Mouse (Mus musculus): Measurements from ENCODE around the gene Setd3. TPM values are rescaled to one million over a fixed set of nuclear protein-coding genes. Genes with fewer than 3 reads are reported as not detected.

Gene Setd3
- polyA plus RNA-seq, 1 experiment from 2014 or later = 103 TPM

DNA sequence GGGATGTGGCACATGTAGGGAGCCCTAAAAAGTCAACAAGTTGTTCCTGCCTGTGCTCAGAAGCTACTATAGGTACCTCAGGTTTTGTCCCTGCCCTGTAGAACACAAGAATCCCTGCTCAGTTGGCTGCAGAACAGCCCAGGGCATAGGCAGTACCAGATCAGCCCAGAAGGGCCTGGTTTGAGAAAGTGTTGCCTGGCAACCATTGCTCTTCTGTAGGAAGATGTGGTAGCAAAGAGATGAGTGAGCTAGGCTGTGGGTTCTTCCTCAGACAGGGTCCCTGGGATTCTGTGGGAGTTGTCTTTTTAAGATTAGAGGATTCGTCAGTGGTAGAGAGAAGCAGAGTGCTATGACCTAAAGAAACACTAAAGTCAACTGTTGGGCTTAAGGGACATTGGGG is 21.0 kb upstream of the Setd3 start:
- H3K4me1 ChIP-seq = no peaks in the 10 kb centered on the region; the same call in 1 of the 2 replicates
- H3K4me3 ChIP-seq = no peak overlapping the region
- no peak overlapping the region for H3K9ac ChIP-seq
- no peak for ATAC-seq (ENCODE audit: insufficient number of reproducible peaks, insufficient read depth, low FRiP score, low TSS enrichment)
- H3K4me2 ChIP-seq (replicated peaks) = no peak overlapping the region
- WGBS = 84% methylated on average over 1 of the region's 1 CpGs
- H3K27ac ChIP-seq = no peak overlapping the region
- no peaks in the 10 kb centered on the region for H3K27me3 ChIP-seq
- H3K36me3 ChIP-seq = peaks cover 91% of the 10 kb centered on the region
- H3K9me3 ChIP-seq = no peaks in the 10 kb centered on the region

DNA sequence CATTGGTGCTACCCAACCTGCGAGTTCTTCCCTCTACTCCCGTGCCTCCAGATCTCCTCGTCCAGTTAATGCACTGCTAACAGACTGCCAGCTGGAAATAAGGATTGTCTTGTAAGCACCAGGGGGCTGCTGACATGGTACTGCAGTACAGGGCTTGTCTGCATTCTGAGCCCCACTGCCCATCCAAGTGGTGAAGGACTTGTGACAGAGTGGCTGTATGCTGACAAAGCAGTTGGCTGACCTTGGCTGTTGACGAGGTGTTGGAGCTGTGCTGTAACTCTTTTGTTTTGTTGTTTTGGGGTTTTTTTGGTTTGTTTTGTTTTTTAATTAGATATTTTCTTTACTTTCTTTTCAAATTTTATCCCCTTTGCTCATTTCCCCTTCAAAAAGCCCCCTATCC is 19.3 kb upstream of the Setd3 start:
- H3K4me2 ChIP-seq (replicated peaks) = no peak overlapping the region
- 85% methylated on average over 4 of the region's 4 CpGs for WGBS
- no peak for ATAC-seq (ENCODE audit: insufficient number of reproducible peaks, insufficient read depth, low FRiP score, low TSS enrichment)
- H3K27me3 ChIP-seq = no peaks in the 10 kb centered on the region
- H3K4me3 ChIP-seq = no peak overlapping the region
- no peak overlapping the region for H3K27ac ChIP-seq
- H3K9ac ChIP-seq = no peak overlapping the region
- H3K9me3 ChIP-seq = no peaks in the 10 kb centered on the region
- H3K4me1 ChIP-seq = no peaks in the 10 kb centered on the region
- H3K36me3 ChIP-seq = peaks cover 95% of the 10 kb centered on the region

DNA sequence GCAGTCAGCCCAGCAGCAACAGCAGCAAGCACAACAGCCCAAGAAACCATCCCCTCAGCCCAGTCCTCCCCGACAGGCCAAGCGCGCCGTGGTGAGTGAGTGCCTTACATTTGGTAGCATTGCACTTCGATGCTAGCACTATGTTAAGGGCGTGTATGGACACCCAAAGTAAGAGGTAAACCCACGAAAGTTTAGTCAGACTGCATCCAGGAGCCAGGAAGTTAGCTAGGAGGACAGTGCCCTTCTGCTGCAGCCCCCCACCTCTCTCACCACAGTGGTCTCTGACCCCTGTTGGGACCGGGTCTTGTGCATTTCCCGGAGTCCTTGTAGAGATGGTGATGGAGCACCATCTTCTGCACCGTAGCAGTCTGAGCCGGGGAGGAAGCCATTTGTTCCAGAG is 16.6 kb upstream of the Setd3 start:
- no peak overlapping the region for H3K9ac ChIP-seq
- H3K27ac ChIP-seq = no peak overlapping the region
- peaks cover 90% of the 10 kb centered on the region for H3K36me3 ChIP-seq
- no peaks in the 10 kb centered on the region for H3K27me3 ChIP-seq
- H3K4me1 ChIP-seq = no peaks in the 10 kb centered on the region
- H3K4me3 ChIP-seq = no peak overlapping the region
- H3K4me2 ChIP-seq (replicated peaks) = no peak overlapping the region
- WGBS = 96% methylated on average over 11 of the region's 11 CpGs
- no peak for ATAC-seq (ENCODE audit: insufficient number of reproducible peaks, insufficient read depth, low FRiP score, low TSS enrichment)
- H3K9me3 ChIP-seq = no peaks in the 10 kb centered on the region

DNA sequence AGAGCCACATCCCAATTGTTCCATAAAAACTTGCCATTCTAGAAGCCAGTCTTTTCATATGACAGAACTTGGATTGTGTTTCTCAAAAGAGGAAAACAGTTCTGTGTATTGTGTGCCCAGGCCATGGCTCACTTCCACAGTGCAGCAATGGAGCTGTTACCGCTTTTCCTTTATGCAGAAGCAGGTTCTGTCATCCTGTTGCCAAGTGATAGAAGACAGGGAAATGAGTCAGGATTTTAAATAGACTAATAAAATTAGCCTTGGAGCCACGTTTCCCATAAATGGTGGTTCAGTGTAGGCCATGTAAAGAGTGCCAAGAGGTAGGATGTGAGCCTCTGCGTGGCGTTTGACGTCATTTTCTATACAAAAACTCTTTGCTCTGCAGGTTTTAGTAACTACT is 14.8 kb upstream of the Setd3 start:
- Histone ChIP-seq H3K9me3 (no peaks in the 10 kb centered on the region), H3K4me3 (no peak overlapping the region)
- WGBS = 93% methylated on average over 5 of the region's 5 CpGs

DNA sequence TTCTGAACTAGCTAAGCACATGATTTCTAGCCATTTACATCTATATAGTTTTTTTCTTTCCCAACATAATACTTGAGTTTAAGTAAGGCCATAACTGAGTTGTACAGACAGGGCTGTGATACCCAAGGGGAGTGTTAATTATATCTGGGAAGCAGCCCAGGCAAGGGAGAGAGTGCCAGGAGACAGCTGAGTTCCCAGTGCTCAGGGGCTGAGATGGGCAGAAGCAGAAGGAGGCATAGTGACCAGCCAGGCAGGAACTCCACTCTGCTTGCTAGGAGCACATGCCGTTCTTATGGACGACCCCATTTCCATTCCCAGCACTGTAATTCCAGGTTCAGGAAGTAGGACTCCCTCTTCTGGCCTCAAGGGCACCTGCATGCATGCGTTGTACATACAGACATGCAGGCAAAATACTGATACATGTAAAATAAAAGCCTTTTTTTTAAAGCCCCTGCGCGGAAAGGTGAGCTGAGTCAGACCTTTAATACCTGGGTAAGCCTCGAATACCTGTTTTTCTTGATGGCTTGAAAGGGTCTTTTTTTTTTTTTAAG is 8.5 kb upstream of the Setd3 start:
- Histone ChIP-seq H3K4me3 (no peak overlapping the region), H3K27ac (no peak overlapping the region), H3K4me2 (replicated peaks) (no peak overlapping the region), H3K36me3 (peaks cover 70% of the 10 kb centered on the region), H3K9me3 (no peaks in the 10 kb centered on the region), H3K9ac (no peak overlapping the region), H3K4me1 (no peaks in the 10 kb centered on the region), H3K27me3 (no peaks in the 10 kb centered on the region)
- no peak for ATAC-seq (ENCODE audit: insufficient number of reproducible peaks, insufficient read depth, low FRiP score, low TSS enrichment)
- 92% methylated on average over 6 of the region's 6 CpGs for WGBS

More for the DNA sequence above, 14.8 kb upstream of the Setd3 start:
- Histone ChIP-seq H3K4me2 (replicated peaks) (no peak overlapping the region), H3K9ac (no peak overlapping the region), H3K27ac (no peak overlapping the region), H3K27me3 (no peaks in the 10 kb centered on the region), H3K36me3 (peaks cover 89% of the 10 kb centered on the region), H3K4me1 (no peaks in the 10 kb centered on the region)
- ATAC-seq (ENCODE audit: insufficient number of reproducible peaks, insufficient read depth, low FRiP score, low TSS enrichment) = no peak

DNA sequence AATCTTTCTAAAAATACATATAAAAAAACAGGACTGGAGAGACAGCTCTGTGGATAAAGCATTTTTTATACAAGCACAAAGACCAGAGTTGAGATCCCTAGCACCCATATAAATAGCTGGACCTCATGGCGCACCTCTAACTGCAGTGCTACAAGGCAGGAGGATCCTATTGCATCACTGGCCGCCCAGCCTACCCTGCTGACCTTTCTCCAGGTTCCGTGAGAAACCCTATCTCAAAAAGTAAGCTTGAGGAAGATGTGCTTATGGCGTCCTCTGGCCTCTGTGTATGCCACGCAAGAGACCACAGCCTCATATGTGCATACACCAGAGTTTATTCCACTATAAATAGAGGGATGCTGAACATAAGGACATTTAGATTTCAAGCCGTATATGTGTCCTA is 2.6 kb upstream of the Setd3 start:
- H3K27me3 ChIP-seq = no peaks in the 10 kb centered on the region
- peaks cover 16% of the 10 kb centered on the region for H3K36me3 ChIP-seq
- H3K9me3 ChIP-seq = no peaks in the 10 kb centered on the region
- H3K9ac ChIP-seq = no peak overlapping the region
- H3K4me1 ChIP-seq = peaks cover 22% of the 10 kb centered on the region
- no peak for ATAC-seq (ENCODE audit: insufficient number of reproducible peaks, insufficient read depth, low FRiP score, low TSS enrichment)
- WGBS = 90% methylated on average over 6 of the region's 6 CpGs
- H3K27ac ChIP-seq = no peak overlapping the region
- no peak overlapping the region for H3K4me3 ChIP-seq
- H3K4me2 ChIP-seq (replicated peaks) = no peak overlapping the region

DNA sequence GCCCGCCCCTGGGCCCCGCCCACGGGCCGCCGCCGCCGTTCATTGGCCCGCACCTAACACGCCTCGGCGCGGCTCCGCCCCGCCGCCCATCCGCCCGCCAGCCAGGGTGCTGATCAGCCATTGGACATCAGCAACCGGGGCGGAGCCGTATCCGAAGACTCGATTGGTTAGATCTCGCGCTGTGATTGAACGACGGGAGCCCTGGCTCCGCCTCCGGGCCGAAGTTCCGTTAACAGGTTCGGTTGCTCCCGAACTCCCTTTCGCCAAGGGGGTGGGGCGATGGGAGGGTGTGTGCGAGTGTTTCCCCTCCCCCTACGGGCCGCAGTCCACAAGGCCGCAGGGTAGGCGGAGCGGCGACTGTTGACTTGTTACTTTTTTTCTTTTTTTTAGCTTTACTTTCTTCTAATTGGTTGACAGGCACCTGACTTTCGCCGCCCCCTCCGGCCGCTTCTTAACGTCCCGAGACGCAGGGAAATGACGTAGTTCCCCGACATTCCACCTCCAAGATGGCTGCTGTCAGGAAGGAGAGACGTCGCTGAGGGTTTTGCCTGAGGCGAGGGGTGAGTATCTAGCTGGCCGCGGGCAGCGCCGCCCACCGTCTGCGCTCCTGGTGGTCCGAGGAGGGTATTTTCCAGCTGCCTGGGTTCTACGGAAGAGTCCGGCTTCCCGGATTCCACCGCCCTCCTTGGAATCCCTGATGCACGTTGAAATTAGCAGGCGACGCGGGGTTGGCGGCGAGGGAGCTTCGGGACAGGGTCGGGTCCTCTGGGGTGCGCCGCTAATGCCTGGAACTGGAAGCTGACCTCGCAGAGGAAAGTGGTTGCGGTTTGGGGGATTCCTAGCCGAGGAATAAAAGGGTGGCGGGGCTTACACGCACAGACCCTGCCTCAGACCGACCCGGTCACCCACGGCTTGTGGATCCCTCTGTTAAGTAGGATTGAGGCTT is 480 bp upstream of the Setd3 start, which contains the start of gene Ccnk:
TSS of gene Ccnk (plus strand) at position 259 of the 946 bp plus-strand sequence.
- ATAC-seq (ENCODE audit: insufficient number of reproducible peaks, insufficient read depth, low FRiP score, low TSS enrichment) = peak; percentile 96
- WGBS = under 1% methylated on average over 82 of the region's 82 CpGs

DNA sequence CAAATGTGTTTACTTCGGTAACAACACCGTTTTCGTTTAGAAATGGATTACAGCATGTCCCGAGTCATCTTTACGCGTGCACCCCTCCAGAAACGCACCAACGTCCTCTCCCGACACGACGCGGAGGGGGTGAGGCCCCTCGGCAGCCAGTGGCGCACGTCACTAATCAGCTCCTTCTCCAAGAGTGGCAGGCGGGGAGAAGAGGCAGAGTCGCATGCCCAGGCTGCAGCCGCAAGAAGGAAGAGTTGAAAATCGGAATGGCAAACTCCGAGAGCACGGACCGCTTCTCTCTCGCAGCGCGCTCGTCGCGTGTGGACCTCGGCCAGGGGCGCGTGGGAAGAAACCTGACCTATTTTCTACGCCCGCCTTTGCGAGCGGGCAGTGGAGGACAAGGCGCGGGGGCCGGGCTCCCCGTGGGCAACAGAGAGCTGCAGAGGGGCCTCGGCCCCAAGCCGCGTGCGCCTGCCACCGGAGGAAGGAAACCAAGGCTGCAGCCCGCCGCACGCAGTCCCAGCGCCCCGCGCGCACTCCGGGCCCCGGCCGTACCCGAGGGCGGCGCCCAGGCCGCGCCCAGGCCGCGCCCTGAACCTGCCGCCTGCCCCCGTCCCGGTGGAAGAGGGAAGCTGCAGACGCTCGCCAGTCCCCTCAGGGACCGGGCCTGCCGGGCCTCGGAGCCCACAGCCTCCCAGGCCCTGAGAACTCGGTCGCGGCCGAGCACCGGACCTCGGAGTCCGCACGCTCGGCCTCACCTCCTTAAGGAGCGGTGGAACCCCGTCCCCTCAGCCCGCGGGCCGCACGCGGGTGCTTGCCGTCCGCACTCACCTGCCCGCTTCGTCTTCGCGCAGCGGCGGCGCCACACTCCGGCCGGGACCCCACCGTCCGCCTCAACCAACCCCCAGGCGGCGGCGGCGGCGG is 526 bp downstream of the Setd3 start:
- Histone ChIP-seq H3K27ac (peak overlapping the region; percentile 88), H3K4me1 (peaks cover 28% of the 10 kb centered on the region), H3K9ac (peak overlapping the region; percentile 94), H3K36me3 (peaks cover 3% of the 10 kb centered on the region), H3K4me2 (replicated peaks) (peak overlapping the region; percentile 65), H3K27me3 (no peaks in the 10 kb centered on the region), H3K4me3 (peak overlapping the region; percentile 89), H3K9me3 (no peaks in the 10 kb centered on the region)
- peak; percentile 54 for ATAC-seq (ENCODE audit: insufficient number of reproducible peaks, insufficient read depth, low FRiP score, low TSS enrichment)
- under 1% methylated on average over 78 of the region's 103 CpGs for WGBS

More for the DNA sequence above, 480 bp upstream of the Setd3 start, which contains the start of gene Ccnk:
- peak within 1 kb of the TSS; percentile 94 for H3K9ac ChIP-seq
- H3K4me2 ChIP-seq (replicated peaks) = peak within 1 kb of the TSS; percentile 82
- peaks cover 28% of the 10 kb centered on the region for H3K4me1 ChIP-seq
- H3K36me3 ChIP-seq = peaks cover 3% of the 10 kb centered on the region
- no peaks in the 10 kb centered on the region for H3K27me3 ChIP-seq
- H3K4me3 ChIP-seq = peak within 1 kb of the TSS; percentile 89
- H3K9me3 ChIP-seq = no peaks in the 10 kb centered on the region
- peak within 1 kb of the TSS; percentile 88 for H3K27ac ChIP-seq

DNA sequence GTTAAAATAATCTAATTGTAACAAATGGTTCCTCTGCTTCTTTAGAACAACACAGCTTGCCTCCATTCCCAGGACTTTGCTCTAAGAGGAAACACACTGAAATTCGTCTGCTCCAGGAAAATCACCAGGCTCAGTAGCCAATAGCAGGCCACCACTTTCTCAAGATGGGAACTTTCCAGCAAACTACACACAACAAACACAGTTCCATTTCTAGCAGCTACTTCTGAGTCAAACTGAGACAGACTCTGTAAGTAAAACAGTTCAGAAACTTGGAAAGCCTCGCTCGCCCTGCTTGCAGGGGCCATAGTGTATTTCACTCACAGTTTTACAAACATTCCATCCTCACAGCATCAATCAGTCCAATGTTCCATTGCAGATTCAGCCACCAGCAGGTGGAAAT is 2.7 kb downstream of the Setd3 start:
- Histone ChIP-seq H3K9ac (no peak overlapping the region), H3K4me3 (no peak overlapping the region), H3K36me3 (no peaks in the 10 kb centered on the region), H3K27me3 (no peaks in the 10 kb centered on the region), H3K4me1 (peaks cover 33% of the 10 kb centered on the region), H3K4me2 (replicated peaks) (no peak overlapping the region), H3K9me3 (no peaks in the 10 kb centered on the region), H3K27ac (no peak overlapping the region)
- ATAC-seq (ENCODE audit: insufficient number of reproducible peaks, insufficient read depth, low FRiP score, low TSS enrichment) = no peak
- 69% methylated on average over 3 of the region's 3 CpGs for WGBS

DNA sequence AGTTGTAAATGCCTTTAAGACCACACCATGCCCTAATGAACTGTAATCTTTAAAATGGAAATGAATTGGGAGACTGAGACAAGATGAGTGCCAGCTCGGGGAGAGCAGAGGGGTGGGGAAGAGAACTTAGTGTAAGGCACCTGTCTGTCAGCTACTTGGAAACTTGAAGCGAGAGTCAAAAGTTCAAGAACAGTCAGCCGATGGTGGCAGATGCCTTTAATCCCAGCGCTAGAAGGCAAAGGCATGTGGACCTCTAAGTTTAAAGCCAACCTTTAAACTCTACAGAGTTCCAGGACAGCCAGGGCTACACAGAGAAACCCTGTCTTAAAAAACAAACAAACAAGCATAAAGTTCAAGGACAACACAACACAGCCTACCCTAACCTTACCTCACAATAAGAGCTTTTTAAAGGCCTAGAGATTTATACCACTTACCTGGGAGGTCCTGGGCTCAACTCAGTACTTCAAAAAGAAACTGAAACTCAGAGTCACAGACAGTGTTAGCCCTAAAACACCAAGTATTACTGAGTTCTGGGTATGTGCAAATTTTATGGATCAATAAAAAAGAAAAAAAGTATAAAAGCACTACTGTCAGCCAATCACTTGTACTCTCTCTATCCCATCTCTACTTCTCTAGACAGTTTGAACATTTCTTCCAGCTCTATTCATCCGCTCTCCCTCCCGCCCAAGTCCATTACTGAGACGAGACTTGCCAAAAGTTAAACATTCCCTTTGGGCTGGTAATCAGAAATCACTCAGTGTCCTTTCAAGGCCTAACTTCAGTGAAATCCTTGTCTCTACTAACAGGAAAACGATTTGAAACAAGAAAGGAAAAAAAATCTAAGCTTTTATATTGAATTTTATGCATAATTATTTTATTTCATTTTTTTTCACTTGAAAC is 4.3 kb downstream of the Setd3 start:
- H3K36me3 ChIP-seq = no peaks in the 10 kb centered on the region
- no peak for ATAC-seq (ENCODE audit: insufficient number of reproducible peaks, insufficient read depth, low FRiP score, low TSS enrichment)
- H3K9ac ChIP-seq = no peak overlapping the region
- H3K4me3 ChIP-seq = no peak overlapping the region
- H3K27ac ChIP-seq = no peak overlapping the region
- H3K4me2 ChIP-seq (replicated peaks) = no peak overlapping the region
- H3K9me3 ChIP-seq = no peaks in the 10 kb centered on the region
- peaks cover 28% of the 10 kb centered on the region for H3K4me1 ChIP-seq
- H3K27me3 ChIP-seq = no peaks in the 10 kb centered on the region
- WGBS = 66% methylated on average over 8 of the region's 8 CpGs

DNA sequence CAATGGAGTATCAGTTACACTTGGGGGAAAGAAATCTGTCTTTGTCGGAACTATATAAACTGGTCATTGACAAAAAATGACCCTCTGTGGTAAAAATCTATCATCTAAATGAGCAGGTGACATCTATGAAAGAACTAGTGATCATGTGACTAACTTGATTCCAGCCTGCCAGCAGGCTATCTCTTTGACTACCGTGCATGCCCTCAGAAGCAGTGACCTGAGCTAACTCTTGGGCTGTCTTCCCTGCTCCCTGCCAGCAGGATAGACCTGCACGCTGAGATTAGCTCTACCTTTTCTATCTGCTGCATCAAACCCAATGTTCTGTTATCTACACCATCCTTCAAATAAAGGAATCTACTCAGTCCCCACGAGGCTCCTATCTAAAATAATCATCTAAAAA is 6.5 kb downstream of the Setd3 start:
- no peak overlapping the region for H3K4me3 ChIP-seq
- H3K9ac ChIP-seq = no peak overlapping the region
- no peak overlapping the region for H3K4me2 ChIP-seq (replicated peaks)
- H3K36me3 ChIP-seq = no peaks in the 10 kb centered on the region
- H3K27ac ChIP-seq = no peak overlapping the region
- ATAC-seq (ENCODE audit: insufficient number of reproducible peaks, insufficient read depth, low FRiP score, low TSS enrichment) = no peak
- H3K9me3 ChIP-seq = no peaks in the 10 kb centered on the region
- peaks cover 23% of the 10 kb centered on the region for H3K4me1 ChIP-seq
- WGBS = 60% methylated on average over 4 of the region's 4 CpGs
- no peaks in the 10 kb centered on the region for H3K27me3 ChIP-seq

All from embryonic facial prominence, embryonic 12.5 days (tissue).